Mouse (Mus musculus) yolk sac, embryonic 10.5 days (tissue): ENCODE data around the gene Erp44.

Experiments used
- DNase-seq: peaks from one replicate; pipeline ENCODE4 v3.0.0-alpha.2; 2017; ENCODE audit warnings: low spot score

Gene Erp44

DNA sequence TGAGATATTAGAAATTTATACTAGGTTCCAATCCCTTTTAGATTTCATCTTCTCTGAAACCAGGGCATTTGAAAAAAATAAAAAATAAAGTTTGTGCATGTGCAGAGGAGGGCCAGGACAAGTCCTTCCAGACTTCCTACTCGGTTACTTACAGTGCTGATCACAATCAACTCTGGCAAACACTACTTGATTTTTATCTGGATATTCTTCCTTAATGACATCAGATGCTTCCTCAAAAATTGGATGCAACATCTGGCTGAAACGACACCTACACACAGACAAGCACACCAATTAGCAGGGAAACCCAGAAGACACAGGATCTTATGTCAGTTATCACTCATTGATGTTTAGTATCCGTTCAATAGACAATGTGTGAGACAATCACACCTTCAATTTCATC, 42.6 kb downstream of the Erp44 start:
- no peak for DNase-seq

- no peak for DNase-seq
Measured at GRCm38 (mm10) chr4:48226800-48227199, 52.6 kb downstream of the Erp44 start.

DNA sequence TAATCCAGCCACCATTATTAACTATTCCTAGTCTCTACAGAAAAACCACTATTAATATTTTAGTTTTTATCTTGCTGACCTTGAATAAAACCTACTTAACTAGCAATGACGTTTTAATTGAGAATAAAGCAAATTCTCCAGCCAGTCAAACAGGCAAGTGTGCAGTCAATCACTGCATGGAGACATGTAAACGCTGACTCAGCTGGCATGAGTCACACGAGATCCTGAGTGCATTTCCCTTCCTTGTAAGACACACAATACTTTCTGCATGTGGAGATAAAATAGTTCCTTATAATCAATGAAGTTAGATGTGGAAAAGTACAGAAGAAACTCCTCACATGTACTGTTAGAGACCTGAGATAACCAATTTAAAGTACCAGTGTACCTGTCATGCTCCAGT, 53.8 kb downstream of the Erp44 start:
- DNase-seq, result no peak

DNA sequence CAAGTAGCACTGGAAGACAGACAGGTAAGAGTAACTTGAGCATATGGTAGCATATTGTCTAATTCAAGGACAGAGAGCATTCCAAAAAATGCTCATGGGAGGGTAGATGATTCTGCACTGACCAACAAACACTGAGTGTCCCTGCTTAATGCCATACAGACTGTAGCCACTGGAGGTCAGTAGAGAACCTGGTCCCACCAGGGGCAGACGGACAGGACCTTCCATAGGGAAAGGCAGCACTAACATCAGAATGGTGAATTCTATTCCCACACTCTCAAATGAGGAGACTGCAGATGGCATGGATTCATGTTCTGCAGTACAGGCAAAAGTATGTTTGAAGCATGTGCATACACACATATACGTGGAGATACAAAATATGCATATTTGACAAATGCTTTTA, 54.2 kb downstream of the Erp44 start:
- DNase-seq, result peak; percentile 49

DNA sequence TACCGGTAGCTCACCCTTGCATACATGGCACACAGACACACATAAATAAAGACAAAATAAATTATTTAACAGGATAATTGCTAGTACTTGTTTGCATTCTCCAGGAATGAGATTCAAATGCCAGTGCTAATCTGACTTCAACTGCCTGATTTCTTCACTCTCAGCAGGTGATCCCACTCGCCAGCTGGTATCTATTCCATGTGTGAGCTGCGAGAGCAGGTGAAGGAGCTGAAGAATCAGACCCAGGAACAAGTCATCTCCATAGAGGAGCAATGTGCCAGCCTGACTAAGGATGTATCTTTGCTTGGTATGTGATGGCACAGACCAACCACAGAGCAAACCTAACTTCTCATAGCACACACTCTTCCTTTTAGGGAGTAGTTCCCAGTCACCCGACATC, 75.8 kb downstream of the Erp44 start:
- no peak for DNase-seq

- no peak for DNase-seq
Measured at GRCm38 (mm10) chr4:48198447-48198846, 80.9 kb downstream of the Erp44 start.

- DNase-seq, result no peak
Measured at GRCm38 (mm10) chr4:48197925-48198324, 81.4 kb downstream of the Erp44 start.

GRCm38 (mm10) chr4:48182115-48182806, 97.1 kb downstream of the Erp44 start:
- no peak for DNase-seq

DNA sequence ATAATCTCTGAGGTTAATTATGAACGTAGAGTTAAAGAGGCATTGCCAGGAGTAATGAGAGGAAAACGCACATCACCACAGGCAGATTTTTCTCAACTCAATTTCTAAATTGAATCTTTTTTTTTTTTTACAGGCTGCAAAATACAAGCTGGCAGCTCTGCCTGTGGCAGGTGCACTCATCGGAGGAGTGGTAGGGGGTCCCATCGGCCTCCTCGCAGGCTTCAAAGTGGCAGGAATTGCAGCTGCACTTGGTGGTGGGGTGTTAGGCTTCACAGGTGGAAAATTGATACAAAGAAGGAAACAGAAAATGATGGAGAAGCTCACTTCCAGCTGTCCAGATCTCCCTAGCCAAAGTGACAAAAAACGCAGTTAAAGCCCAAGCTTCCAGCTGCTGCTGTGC, 98.0 kb downstream of the Erp44 start:
- DNase-seq, result no peak

DNA sequence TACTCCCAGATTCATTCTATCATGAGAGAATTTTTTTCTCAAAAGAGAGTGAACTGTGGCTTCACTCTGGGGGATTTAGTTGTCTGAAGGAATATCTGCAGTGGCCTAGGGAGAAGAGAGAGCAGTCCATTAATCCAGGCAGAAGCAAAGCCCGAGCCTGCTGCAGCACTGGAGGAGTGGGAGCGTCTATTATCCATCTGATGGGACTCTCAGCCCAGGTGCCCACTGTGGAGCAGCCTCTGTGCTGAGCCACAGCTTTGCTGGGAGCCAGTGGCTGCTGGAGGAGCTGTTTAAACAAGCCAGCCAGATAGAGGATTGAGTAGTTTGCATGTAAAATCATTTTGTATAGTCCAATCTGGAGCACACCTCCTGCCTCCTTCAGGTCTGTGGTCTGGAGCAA, 98.4 kb downstream of the Erp44 start:
- no peak for DNase-seq

DNA sequence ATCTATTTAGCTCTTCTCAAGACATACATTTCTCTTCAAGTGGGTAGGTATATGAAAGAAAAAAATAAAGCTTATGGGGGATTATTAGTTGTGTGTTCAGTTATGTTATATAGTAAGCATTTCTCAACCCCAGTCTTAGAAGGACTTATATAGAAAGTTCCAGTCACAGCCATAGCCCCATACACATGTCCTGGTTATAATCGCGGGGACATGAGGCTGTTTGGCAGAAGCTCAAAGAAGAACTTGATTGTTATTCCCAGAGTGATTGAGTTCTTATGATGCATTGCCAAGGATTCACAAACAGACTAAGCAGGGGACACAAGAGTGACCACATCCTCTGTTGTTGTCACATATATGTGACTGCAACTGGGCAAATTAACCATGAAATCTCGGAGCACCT, 103.7 kb downstream of the Erp44 start:
- DNase-seq, result no peak

GRCm38 (mm10) chr4:48163851-48164250, 115.5 kb downstream of the Erp44 start:
- DNase-seq, result no peak

- no peak for DNase-seq
Measured at GRCm38 (mm10) chr4:48160386-48160785, 119.0 kb downstream of the Erp44 start.

- no peak for DNase-seq
Measured at GRCm38 (mm10) chr4:48155864-48156263, 123.5 kb downstream of the Erp44 start.

DNA sequence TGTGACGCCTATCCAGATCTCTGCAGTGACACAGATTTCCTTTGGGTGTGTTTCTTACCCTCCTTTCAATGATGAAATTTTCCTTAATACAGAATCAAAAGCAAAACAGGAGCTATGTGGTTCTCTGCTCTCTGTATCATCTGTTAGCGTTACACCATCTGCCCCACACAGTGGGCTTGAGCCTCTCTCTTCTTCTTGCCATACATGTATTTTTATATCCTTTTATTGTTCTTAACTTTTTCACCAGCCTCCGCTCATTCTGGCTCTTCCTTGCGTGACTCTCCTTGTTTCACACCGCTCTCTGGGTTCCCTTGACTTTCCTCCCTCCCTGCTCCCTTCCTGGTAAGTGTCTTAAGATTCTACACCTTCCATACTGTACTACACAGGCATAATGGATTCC, 126.1 kb downstream of the Erp44 start:
- no peak for DNase-seq

- DNase-seq, result no peak
Measured at GRCm38 (mm10) chr4:48149492-48149891, 129.9 kb downstream of the Erp44 start.
